Mouse (Mus musculus): ENCODE measurements around the gene Arhgap19. TPM values are rescaled to one million over a fixed set of nuclear protein-coding genes. Genes with fewer than 3 reads are reported as not detected.
A peak's percentile ranks its signal among the peaks of the same experiment; 100 is the strongest.

Gene Arhgap19
- total and polyA plus RNA-seq, 3 experiments, result 20.4 to 36.8 (median 30.1) TPM

DNA sequence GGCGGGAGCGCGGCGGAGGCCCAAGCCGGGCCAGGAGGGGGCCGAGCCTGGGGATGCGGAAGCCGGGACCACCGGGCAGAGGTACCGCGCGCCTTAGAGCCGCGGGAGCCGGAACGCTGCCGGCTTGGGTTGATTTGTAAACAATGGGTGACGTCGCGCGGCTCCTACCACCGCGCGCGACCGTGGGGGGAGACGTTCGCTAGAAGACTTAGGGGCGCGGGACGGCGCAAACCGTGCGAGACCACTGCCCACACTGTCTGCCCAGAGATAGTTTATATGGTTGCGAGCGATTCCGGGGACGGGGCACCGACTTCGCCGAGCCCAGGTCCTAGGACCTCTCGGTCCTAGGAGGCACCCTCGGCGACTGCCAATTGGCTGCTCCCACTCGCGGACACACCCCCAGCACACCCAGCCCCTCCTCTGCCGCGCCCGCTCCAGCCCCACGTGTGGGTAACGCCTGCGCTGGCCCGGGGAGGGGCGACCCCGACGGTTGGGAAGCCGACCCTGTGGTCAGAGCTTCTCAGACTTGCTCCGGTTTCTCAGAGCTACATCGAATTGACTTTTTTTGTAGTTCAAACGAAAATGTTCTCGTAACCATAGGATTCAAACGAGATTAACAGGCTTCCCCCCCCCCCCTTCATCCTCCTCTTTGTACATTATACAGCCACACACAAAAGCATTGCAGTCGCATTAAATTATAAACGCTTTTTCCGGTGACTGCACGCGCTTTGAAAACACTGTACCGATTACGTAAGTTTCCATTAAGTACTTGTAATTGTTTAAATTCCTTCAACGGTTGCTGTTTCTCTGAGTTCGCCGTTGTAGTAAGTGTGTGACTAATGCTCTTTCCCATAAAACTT is 46.4 kb upstream of the Arhgap19 start, which contains the start of gene Frat2:
Frat2 (minus strand) TSS at position 141 of the 860 bp plus-strand sequence.
- Histone ChIP-seq H3K9me3 (replicated peaks; ENCODE audit: low read length) (peaks cover 10% of the 10 kb centered on the region), H3K27me3 (replicated peaks) (peaks cover 20% of the 10 kb centered on the region), H3K4me1 (ENCODE audit: control insufficient read depth in 1 of 2, insufficient read depth in 2 of 2) (peaks cover 0 to 14% of the 10 kb centered on the region in 2 experiments; a peak in 2 of 4 replicates), H3K4me3 (replicated peaks in 1 of 3; ENCODE audit: low read depth in 2 of 3, low read length in 2 of 3, poor library complexity in 1 of 3) (peak within 1 kb of the TSS; percentile 56 to 84 (median 61)), H3K9ac (ENCODE audit: insufficient read depth, low read depth) (peak within 1 kb of the TSS; percentile 49), H3K79me2 (replicated peaks; ENCODE audit: control insufficient read depth, extremely low read depth, insufficient read depth, poor library complexity, severe bottlenecking) (no peaks in the 10 kb centered on the region), H3K27ac (ENCODE audit: insufficient read depth, low read depth) (no peak within 1 kb of the TSS), H3K4me2 (ENCODE audit: insufficient read depth, low read depth, poor library complexity, severe bottlenecking) (peak within 1 kb of the TSS; percentile 89), H3K36me3 (replicated peaks in 1 of 2; ENCODE audit: control insufficient read depth in 1 of 2, insufficient read depth in 1 of 2, low read length in 1 of 2) (no peaks in the 10 kb centered on the region)
- dilution Hi-C loops (cut with MboI; ENCODE audit: extremely low pct_ligation_motif_present, extremely low pct_unique_long_range_greater_than_20kb, low sequenced_read_pairs), result no loop called here
- peak; percentile 75 for DNase-seq (ENCODE audit: extremely low read depth)
- in situ Hi-C loops (cut with MboI; ENCODE audit: low pct_ligation_motif_present, low pct_unique_long_range_greater_than_20kb, low sequenced_read_pairs), result loop anchor here (10.0 kb wide), 1 partner anchor 47 kb away; the partner anchor contains the start of gene Rrp12
- TF ChIP-seq CTCF (conservative IDR thresholded peaks at IDR 0.05 in 1 of 2, IDR thresholded peaks at IDR 0.05 in 1 of 2; ENCODE audit: low read depth in 2 of 2, low read length in 2 of 2), result no peak
- no peak for TF ChIP-seq MAFK (IDR thresholded peaks at IDR 0.05; ENCODE audit: insufficient replicate concordance, low read length)
- no peak for TF ChIP-seq USF2 (conservative IDR thresholded peaks at IDR 0.05; ENCODE audit: low read depth, low read length)
- no peak for TF ChIP-seq JUN (IDR thresholded peaks at IDR 0.05; ENCODE audit: insufficient read depth, low read depth, low read length)
- TF ChIP-seq IRF4 (IDR thresholded peaks at IDR 0.05; ENCODE audit: low read depth, low read length), result 0 out of 2 replicates have a peak, but pooled peaks have one; percentile 20
- no peak; the same call in 1 of the 2 replicates for TF ChIP-seq ELF1 (IDR thresholded peaks at IDR 0.05; ENCODE audit: low read depth, low read length)
- no peak for TF ChIP-seq KAT2A (IDR thresholded peaks at IDR 0.05; ENCODE audit: insufficient replicate concordance, low read length)
- no peak for TF ChIP-seq TBP (conservative IDR thresholded peaks at IDR 0.05; ENCODE audit: low read depth, low read length)
- TF ChIP-seq ZMIZ1 (IDR thresholded peaks at IDR 0.05; ENCODE audit: low read depth, low read length), result no peak
- TF ChIP-seq NELFE (IDR thresholded peaks at IDR 0.05; ENCODE audit: low read depth, low read length), result peak; percentile 25; the same call in 1 of the 2 replicates
- TF ChIP-seq HCFC1 (IDR thresholded peaks at IDR 0.05; ENCODE audit: low read depth, low read length), result peak; percentile 76
- no peak for TF ChIP-seq ZNF384 (IDR thresholded peaks at IDR 0.05; ENCODE audit: low read depth, low read length)
- no peak for TF ChIP-seq PAX5 (IDR thresholded peaks at IDR 0.05; ENCODE audit: low read length)
- TF ChIP-seq E2F4 (IDR thresholded peaks at IDR 0.05; ENCODE audit: insufficient replicate concordance, low read depth, low read length), result no peak
- TF ChIP-seq TCF12 (IDR thresholded peaks at IDR 0.05; ENCODE audit: low read depth, low read length), result 0 out of 2 replicates have a peak, but pooled peaks have one; percentile 23
- TF ChIP-seq ZKSCAN1 (IDR thresholded peaks at IDR 0.05; ENCODE audit: borderline replicate concordance, low read depth, low read length), result no peak
- peak; percentile 29; the same call in 1 of the 2 replicates for TF ChIP-seq MAZ (IDR thresholded peaks at IDR 0.05; ENCODE audit: low read depth, low read length)
- peak; percentile 61; the same call in 1 of the 2 replicates for TF ChIP-seq MYC (IDR thresholded peaks at IDR 0.05; ENCODE audit: low read depth, low read length)
- TF ChIP-seq SMC3 (IDR thresholded peaks at IDR 0.05; ENCODE audit: low read depth, low read length), result no peak
- peak; percentile 31 for TF ChIP-seq BHLHE40 (IDR thresholded peaks at IDR 0.05; ENCODE audit: low read depth, low read length)
- no peak for TF ChIP-seq POLR2AphosphoS2 (IDR thresholded peaks at IDR 0.05; ENCODE audit: low read depth, low read length)
- TF ChIP-seq POLR2A (IDR thresholded peaks at IDR 0.05; ENCODE audit: low read depth, low read length), result peak; percentile 62
- TF ChIP-seq MAX (IDR thresholded peaks at IDR 0.05; ENCODE audit: low read length), result peak; percentile 89
- TF ChIP-seq MXI1 (IDR thresholded peaks at IDR 0.05; ENCODE audit: low read depth, low read length), result peak; percentile 99
- TF ChIP-seq CHD1 (IDR thresholded peaks at IDR 0.05; ENCODE audit: low read depth, low read length), result peak; percentile 99
- no peak for TF ChIP-seq RAD21 (IDR thresholded peaks at IDR 0.05; ENCODE audit: low read depth, low read length)
- no peak for TF ChIP-seq RCOR1 (conservative IDR thresholded peaks at IDR 0.05; ENCODE audit: low read depth, low read length)
- no peak for TF ChIP-seq UBTF (IDR thresholded peaks at IDR 0.05; ENCODE audit: low read depth, low read length)
- no peak for TF ChIP-seq EP300 (IDR thresholded peaks at IDR 0.05; ENCODE audit: low read length)
- TF ChIP-seq ETS1 (conservative IDR thresholded peaks at IDR 0.05; ENCODE audit: low read depth, low read length), result 0 out of 2 replicates have a peak, but pooled peaks have one; percentile 20
- TF ChIP-seq ZC3H11A (IDR thresholded peaks at IDR 0.05; ENCODE audit: low read depth, low read length), result no peak
- TF ChIP-seq GABPA (IDR thresholded peaks at IDR 0.05; ENCODE audit: insufficient replicate concordance, low read depth, low read length), result no peak
- TF ChIP-seq NRF1 (IDR thresholded peaks at IDR 0.05; ENCODE audit: low read depth, low read length), result peak; percentile 68
- TF ChIP-seq MEF2A (IDR thresholded peaks at IDR 0.05; ENCODE audit: borderline replicate concordance, low read depth, low read length), result no peak
- TF ChIP-seq SIN3A (IDR thresholded peaks at IDR 0.05; ENCODE audit: low read length), result peak; percentile 88
- no peak for TF ChIP-seq CHD2 (IDR thresholded peaks at IDR 0.05; ENCODE audit: low read length)
- TF ChIP-seq USF1 (IDR thresholded peaks at IDR 0.05; ENCODE audit: low read depth, low read length), result peak; percentile 39; the same call in 1 of the 2 replicates
- no peak for TF ChIP-seq JUND (conservative IDR thresholded peaks at IDR 0.05; ENCODE audit: low read depth, low read length)

Data from CH12.LX (cell line).